Mouse (Mus musculus): ENCODE measurements around the gene Ppp4r1.

DNA sequence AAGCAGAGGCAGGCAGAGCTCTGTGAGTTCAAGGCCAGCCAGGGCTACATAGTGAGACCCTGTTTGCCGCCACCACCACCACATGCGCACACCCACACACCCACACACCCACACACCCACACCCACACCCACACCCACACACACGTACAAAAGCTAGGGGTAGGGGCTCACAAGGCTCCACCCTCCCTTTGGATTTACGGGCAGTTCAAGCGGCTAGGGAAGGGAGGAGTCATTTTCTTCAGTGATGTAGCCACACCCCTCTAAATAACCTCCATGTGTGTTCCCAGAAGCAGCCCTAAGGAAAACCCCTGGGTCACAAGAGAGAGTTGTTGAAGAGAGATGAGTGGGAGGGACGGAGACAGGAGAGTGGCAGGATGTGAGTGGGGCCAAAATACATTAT is 94.7 kb downstream of the Ppp4r1 start:
- TF ChIP-seq CTCF (IDR thresholded peaks at IDR 0.05) (no peak), POLR2A (IDR thresholded peaks at IDR 0.05; ENCODE audit: insufficient read depth, low read depth, low read length) (no peak)

Measured in heart, adult 2 months (tissue).